Mouse (Mus musculus) myocyte (in vitro differentiated cells): Measurements from ENCODE around the gene Mamstr.

ENCODE experiments used
- CEBPB ChIP-seq: IDR thresholded peaks from 2 replicates; pipeline ENCODE4 v1.6.1; 2011; ENCODE audit warnings: mild to moderate bottlenecking, moderate library complexity; ENCODE audit not compliant: poor library complexity, insufficient read depth, severe bottlenecking
- E2F4 ChIP-seq: IDR thresholded peaks from one replicate; pipeline ENCODE4 v1.6.1; 2011; ENCODE audit warnings: mild to moderate bottlenecking, control low read depth, moderate library complexity; ENCODE audit not compliant: insufficient read depth
- MAX ChIP-seq: IDR thresholded peaks from one replicate; pipeline ENCODE4 v1.6.1; 2011; ENCODE audit warnings: low read depth, mild to moderate bottlenecking, control low read depth
- MYOD1 ChIP-seq, 3 experiments: IDR thresholded peaks; one replicate each; pipeline ENCODE4 v1.6.1; 2011; ENCODE audit warnings: control low read depth in 2 of 3, low read depth in 2 of 3, mild to moderate bottlenecking in 2 of 3, moderate library complexity in 1 of 3; ENCODE audit not compliant: insufficient read length in 2 of 3, control insufficient read depth in 1 of 3
- MYOG ChIP-seq, 3 experiments: IDR thresholded peaks; one replicate each; pipeline ENCODE4 v1.6.1; 2011; ENCODE audit warnings: control low read depth in 2 of 3, low read depth in 2 of 3, mild to moderate bottlenecking in 2 of 3; ENCODE audit not compliant: insufficient read length in 2 of 3, control insufficient read depth in 1 of 3, insufficient read depth in 1 of 3
- POLR2A ChIP-seq: IDR thresholded peaks from one replicate; pipeline ENCODE4 v1.6.1; 2011; ENCODE audit warnings: low read depth, mild to moderate bottlenecking, control low read depth, moderate library complexity; ENCODE audit not compliant: insufficient read length
- POLR2AphosphoS2 ChIP-seq: IDR thresholded peaks from one replicate; pipeline ENCODE4 v1.6.1; 2011; ENCODE audit warnings: low read depth, control low read depth; ENCODE audit not compliant: insufficient read length
- REST ChIP-seq: IDR thresholded peaks from one replicate; pipeline ENCODE4 v1.6.1; 2011; ENCODE audit warnings: mild to moderate bottlenecking, control low read depth, moderate library complexity; ENCODE audit not compliant: insufficient read depth, insufficient read length
- TCF12 ChIP-seq: IDR thresholded peaks from one replicate; pipeline ENCODE4 v1.6.1; 2011; ENCODE audit warnings: mild to moderate bottlenecking, control low read depth; ENCODE audit not compliant: poor library complexity, insufficient read depth, severe bottlenecking
- TCF3 ChIP-seq: IDR thresholded peaks from one replicate; pipeline ENCODE4 v1.6.1; 2011; ENCODE audit warnings: low read depth, control low read depth; ENCODE audit not compliant: insufficient read length
- USF1 ChIP-seq: IDR thresholded peaks from one replicate; pipeline ENCODE4 v1.6.1; 2011; ENCODE audit warnings: low read depth, mild to moderate bottlenecking, control low read depth, moderate library complexity

DNA sequence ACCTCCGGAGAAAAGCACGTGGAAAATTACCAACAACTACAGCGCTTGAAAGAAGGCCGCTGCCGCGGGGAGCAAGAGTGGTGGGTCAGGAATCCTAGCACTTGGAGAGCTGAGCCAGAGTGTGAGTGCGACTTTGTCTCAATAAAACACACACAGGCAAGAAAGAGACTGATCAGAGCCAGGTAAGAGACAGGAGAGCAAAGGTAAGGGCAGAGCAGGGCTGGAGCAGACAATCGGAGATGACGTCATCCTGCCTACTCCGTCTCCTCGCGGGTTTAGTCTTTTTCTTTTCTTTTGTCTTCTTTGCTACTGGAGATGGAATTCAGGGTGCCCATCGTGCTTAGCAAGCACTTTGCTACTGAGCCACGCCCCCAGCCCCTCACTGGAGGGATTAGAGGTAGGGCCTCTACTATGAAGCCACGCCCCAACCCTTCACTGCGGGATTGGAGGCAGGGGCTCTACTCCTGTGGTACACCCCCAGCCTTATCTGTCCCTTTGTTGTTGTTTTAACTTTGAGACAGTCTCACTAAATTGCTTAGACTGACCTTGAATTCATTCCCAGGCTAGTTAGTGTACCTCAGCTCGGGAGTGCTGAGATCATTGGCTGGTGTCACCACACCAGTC is 14.8 kb downstream of the Mamstr start:
- TF ChIP-seq POLR2A (no peak), POLR2AphosphoS2 (no peak), E2F4 (no peak), MAX (no peak), TCF12 (no peak), CEBPB (no peak), USF1 (no peak), MYOD1 (IDR thresholded peaks at IDR 0.05; ENCODE audit: control insufficient read depth in 1 of 3, insufficient read length in 2 of 3, low read depth in 2 of 3) (no peak), TCF3 (no peak), MYOG (IDR thresholded peaks at IDR 0.05; ENCODE audit: control insufficient read depth in 1 of 3, insufficient read depth in 1 of 3, insufficient read length in 2 of 3, low read depth in 2 of 3) (no peak), REST (no peak)
